Mouse (Mus musculus): ENCODE measurements around the gene Sptbn1.

DNA sequence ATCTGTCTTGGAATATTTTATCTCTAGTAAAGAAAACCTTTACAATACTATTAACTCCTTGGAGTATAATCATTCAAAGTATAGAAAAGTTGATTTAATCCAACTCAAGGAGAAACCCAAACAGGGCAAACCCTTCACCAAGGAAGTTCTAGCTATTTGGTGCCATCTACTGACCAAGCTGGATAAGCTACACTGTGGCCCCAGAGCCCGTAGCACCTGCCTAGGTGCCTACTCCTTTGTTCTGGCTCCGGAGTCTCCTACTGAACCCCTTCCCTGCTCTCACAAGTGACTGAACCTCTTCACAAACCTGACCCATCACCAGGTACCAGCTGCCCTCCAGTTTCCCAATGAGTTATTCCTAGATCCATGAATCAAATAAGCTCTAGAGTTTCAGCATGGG, 45.3 kb downstream of the Sptbn1 start:
- TF ChIP-seq POLR2A (IDR thresholded peaks at IDR 0.05; ENCODE audit: borderline replicate concordance, extremely low read depth, low read depth, low read length) (no peak), CTCF (IDR thresholded peaks at IDR 0.05; ENCODE audit: insufficient read depth, low read length) (peak; percentile 64)

Data from lung, adult 2 months (tissue).